Mouse (Mus musculus): ENCODE measurements around the gene Klra1. TPM values are rescaled to one million over a fixed set of nuclear protein-coding genes. Genes with fewer than 3 reads are reported as not detected.
"Not testable (repeated sequence)": the region's sequence is repeated elsewhere in the genome, so short reads cannot be mapped to it uniquely, and the experiment has no call there.

Klra1 gene
- total RNA-seq (2021) = not detected
- long read RNA-seq, experiment 1 = 0 reads
- long read RNA-seq, experiment 2 = 0 reads

DNA sequence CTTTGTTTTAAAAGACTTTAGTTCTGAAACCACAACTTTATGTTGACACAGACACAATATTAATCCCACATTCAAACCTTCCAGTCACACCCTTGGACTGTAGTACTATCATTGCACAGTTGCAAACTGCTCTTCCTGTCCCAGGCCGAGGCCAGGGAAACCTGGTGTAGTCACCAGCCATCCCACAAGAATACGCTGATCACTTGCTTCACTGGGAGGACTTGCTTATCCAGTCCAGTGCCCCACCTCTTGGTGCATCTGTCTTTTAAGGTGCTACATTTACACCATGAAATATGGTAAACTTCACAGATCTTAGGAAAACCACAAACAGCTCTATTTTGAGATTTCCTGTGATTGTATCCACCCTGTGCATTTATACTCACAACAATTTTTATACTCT is at the start of gene Klra1:
Klra1 (minus strand) TSS at position 125 of the 400 bp plus-strand sequence.
- intact Hi-C loops (cut with DNase I) = no loop called here
- TF ChIP-seq CTCF (IDR thresholded peaks at IDR 0.05) = no peak
- Histone ChIP-seq H3K27ac (no peak within 1 kb of the TSS), H3K4me3 (no peak within 1 kb of the TSS)
- no peak for DNase-seq

DNA sequence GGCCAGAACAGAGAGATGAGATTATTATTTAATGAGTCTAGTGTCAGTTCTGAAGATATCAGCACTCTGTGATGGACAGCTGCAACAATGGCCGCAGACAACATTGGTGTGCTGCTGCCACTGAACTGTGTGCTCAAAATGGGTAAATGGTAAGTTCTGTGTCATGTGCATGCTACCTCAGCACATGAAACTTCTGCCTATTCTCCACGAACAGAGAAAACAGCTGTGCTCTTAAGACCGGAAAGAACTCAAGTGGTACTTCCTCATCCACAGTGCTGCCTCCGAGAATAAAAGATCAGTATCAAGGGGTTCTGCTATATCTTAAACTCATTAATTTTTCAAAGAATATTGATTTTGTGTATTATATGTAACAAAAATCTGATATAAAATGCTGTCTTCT is 42.8 kb upstream of the Klra1 start:
- no peak for TF ChIP-seq CTCF (IDR thresholded peaks at IDR 0.05)
- DNase-seq = no peak
- no peak overlapping the region for H3K27ac ChIP-seq
- no peak overlapping the region for H3K4me3 ChIP-seq
- intact Hi-C loops (cut with DNase I) = no loop called here

- no peak overlapping the region for H3K4me3 ChIP-seq
- TF ChIP-seq CTCF (IDR thresholded peaks at IDR 0.05) = no peak
- no peak for DNase-seq
- intact Hi-C loops (cut with DNase I) = no loop called here
- H3K27ac ChIP-seq = no peak overlapping the region
These were observed 32.5 kb upstream of the Klra1 start for GRCm38 (mm10) chr6:130419158-130419557.

DNA sequence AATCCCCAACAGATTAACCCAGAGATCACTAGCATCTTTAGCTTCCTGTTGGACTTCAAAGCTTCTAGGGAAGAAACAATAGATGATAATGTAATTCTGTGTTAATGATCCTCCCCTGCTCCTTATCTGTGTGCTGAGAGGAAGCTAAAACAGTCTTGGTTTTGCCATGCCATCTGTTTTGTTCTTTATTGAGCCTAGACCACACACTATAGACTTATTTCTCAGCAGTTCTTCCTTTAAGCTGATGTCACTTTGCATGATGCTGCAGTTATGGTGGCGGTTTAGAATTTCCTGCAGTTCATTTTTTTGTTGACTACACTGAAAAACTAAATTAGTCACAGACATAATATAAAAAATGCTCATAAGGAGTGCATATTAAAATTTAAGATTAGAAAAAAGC is 18.2 kb upstream of the Klra1 start:
- Histone ChIP-seq H3K27ac (no peak overlapping the region), H3K4me3 (no peak overlapping the region)
- no peak for DNase-seq
- TF ChIP-seq CTCF (IDR thresholded peaks at IDR 0.05) = no peak
- intact Hi-C loops (cut with DNase I) = no loop called here

DNA sequence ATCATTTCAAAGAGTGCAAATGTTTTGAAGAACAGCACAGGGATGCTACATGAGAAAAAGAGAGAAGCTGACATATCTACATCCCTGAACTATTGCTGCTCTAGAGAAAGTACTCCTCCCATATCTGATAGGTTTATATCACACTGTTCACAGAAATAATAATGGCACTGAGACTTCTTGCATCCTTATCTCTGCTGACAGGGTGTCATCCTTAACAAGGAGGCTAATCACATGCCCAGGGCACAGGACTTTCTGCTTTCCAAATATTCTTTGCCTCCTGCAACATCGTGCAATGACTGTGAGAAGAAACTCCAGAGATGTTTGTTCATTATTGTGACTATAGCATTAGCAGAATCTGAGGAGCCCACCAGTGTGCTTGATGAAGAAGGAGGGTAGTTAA is 871 bp downstream of the Klra1 start:
- Histone ChIP-seq H3K27ac (no peak overlapping the region), H3K4me3 (no peak overlapping the region)
- intact Hi-C loops (cut with DNase I) = no loop called here
- TF ChIP-seq CTCF (IDR thresholded peaks at IDR 0.05) = no peak
- DNase-seq = no peak

GRCm38 (mm10) chr6:130382375-130382774 is 4.3 kb downstream of the Klra1 start:
- H3K27ac ChIP-seq = no peak overlapping the region
- intact Hi-C loops (cut with DNase I) = no loop called here
- H3K4me3 ChIP-seq = no peak overlapping the region
- no peak for DNase-seq
- no peak for TF ChIP-seq CTCF (IDR thresholded peaks at IDR 0.05)

DNA sequence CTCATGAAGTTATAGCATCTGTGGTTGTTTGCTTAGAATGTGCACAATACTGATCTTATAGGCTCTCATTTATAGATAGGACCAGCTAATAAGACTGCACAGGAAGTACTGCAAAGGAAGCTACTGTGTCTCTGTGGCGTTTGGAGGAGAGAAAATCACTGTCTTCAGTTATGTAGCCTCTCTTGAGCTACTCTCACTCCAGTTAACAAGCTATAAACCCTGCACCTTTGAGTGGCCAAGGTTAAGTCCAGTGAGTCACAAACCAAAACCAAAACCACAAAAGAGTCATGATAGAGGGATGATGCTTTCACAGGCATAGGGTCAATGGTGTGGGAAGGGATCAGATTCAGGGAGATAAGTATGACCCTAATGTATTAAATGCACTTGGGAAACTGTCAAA is 41.3 kb downstream of the Klra1 start:
- intact Hi-C loops (cut with DNase I); H3K27ac ChIP-seq; H3K4me3 ChIP-seq; DNase-seq: not testable (repeated sequence)

GRCm38 (mm10) chr6:130341973-130342372 is 44.7 kb downstream of the Klra1 start:
- H3K4me3 ChIP-seq; intact Hi-C loops (cut with DNase I); H3K27ac ChIP-seq; DNase-seq: not testable (repeated sequence)

- H3K4me3 ChIP-seq = no peak within 1 kb of the TSS
- TF ChIP-seq CTCF (IDR thresholded peaks at IDR 0.05) = no peak
- intact Hi-C loops (cut with DNase I) = no loop called here
- DNase-seq = no peak
- H3K27ac ChIP-seq = no peak within 1 kb of the TSS
These were observed 49.3 kb downstream of the Klra1 start, which contains the start of gene Klra3 for GRCm38 (mm10) chr6:130337411-130337810. TSS of gene Klra3 (minus strand) at chr6:130337574.

Other genes starting within 250 kb of the Klra1 start
- under 1 TPM in 1 of 2 experiments, not detected in 1; 0.50 TPM for gene Klra9, start 193.8 kb downstream of the Klra1 start, total RNA-seq (2021)
- not detected for gene Klra7, start 153.6 kb downstream of the Klra1 start, total RNA-seq (2021)
- not detected for gene Klra10, start 104.9 kb downstream of the Klra1 start, total RNA-seq (2021)
- gene Klra3, start 49.3 kb downstream of the Klra1 start, total RNA-seq (2021) = not detected